Mouse (Mus musculus) heart, postnatal 25 days (tissue): ENCODE data around the gene Heg1. TPM values are rescaled to one million over a fixed set of nuclear protein-coding genes. Genes with fewer than 3 reads are reported as not detected.
A peak's percentile ranks its signal among the peaks of the same experiment; 100 is the strongest.

Source experiments
- DNase-seq: peaks from one replicate; pipeline ENCODE4 v3.0.0; 2022; ENCODE audit warnings: low spot score
- intact Hi-C: fragments of 180-260 bp; cut with DNase I; formaldehyde crosslinking; loops from one replicate; pipeline ENCODE4 v1.15.1; 2025
- total RNA-seq, 2 experiments: library from RNA; stranded (reverse); gene quantifications; 2 replicates each; pipeline ENCODE4 v1.2.3; 2021

The Heg1 gene
- total RNA-seq, 2 experiments from 2014 or later: 155 to 170 TPM

DNA sequence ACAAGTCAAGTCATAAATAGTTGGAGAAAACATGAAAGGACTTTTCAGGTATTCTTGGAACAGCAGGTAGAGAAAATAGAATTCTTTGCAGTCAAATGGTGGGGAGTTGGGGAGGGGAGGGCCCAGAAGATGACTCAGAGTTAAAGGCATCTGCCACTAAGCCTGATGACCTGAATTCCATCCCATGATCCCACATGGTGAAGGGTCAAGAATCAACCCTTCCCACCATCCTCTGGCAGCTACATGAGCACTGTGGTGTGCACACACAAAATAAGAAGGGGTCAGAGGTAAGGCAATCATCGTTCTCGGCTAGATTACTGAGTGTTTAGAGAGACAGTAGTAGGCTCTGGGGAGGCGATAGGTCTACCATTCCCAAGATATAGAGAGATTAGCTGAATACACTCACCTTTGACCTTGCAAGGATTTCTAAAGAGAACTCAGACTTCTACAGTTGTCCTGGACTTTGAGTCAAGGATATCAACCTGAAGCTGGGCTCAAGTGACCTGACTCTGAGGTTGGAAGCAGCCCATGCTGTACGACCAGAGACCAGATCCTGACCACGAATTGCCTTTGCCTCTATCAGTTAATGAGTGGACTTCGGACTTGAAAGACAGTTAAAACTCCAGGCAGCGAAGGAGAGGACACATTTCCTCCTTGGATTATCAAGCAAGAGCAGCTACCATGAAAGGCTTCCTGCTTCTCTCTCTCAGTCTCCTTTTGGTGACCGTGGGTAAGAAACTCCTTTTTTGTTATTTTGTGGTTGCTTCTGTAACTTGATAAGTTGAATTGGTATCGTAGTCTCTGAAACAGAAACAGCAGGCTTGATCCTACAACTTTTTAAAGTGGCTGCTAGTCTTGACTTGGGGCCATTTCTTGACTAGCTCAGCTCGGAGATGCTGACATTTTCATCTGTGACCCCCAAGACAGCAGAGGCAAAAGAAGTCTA is 109.9 kb downstream of the Heg1 start, which contains the start of gene Muc13:
Muc13 (plus strand) TSS at position 192 of the 946 bp plus-strand sequence.
- intact Hi-C loops: no loop called here
- DNase-seq: no peak

DNA sequence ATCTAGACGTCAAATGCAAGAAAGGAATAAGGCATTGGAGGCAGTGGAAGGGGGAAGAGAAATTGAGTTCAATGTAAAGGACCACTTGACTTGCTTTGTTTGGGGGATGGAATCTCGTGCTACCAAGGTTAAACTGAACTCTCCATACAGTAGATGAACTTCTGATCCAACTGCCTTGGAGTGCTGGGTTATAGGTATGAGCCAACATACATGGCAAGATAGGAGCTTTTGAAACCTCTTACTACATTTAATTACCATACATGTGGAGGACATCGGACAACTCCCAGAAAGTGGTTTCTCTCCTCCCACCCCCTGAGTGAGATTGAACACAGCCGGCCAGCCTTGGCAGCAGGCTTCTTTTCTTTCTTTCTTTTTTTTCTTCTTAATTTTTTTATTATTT is 110.9 kb downstream of the Heg1 start:
- intact Hi-C loops: loop anchor here (5.0 kb wide), 1 partner anchor 48 kb away; no protein-coding TSS in a partner anchor
- no peak for DNase-seq

- intact Hi-C loops: loop anchor here (2.0 to 5.0 kb wide), 2 partner anchors 49 to 489 kb away; no protein-coding TSS in a partner anchor
- no peak for DNase-seq
Measured at GRCm38 (mm10) chr16:33795887-33796286, 111.7 kb downstream of the Heg1 start.

- no peak for DNase-seq
- intact Hi-C loops: loop anchor here (2.0 to 5.0 kb wide), 2 partner anchors 49 to 490 kb away; no protein-coding TSS in a partner anchor
Measured at GRCm38 (mm10) chr16:33796756-33797155, 112.6 kb downstream of the Heg1 start.

DNA sequence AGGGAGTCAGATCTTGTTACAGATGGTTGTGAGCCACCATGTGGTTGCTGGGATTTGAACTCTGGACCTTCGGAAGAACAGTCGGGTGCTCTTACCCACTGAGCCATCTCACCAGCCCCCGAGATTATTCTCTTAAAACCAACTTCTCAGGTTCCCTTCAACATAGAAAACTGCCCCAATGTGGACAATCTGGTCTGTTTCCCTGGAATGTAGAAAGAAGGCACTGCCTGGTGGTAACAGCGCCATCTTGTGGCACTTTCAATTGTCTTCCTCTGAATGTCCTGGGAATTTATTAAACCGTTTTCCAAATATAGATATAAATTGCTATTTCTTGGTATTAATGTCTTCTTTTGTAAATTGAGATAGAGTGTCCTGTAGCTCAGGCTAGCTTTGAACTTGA is 113.7 kb downstream of the Heg1 start:
- no peak for DNase-seq

GRCm38 (mm10) chr16:33810002-33810401 is 125.8 kb downstream of the Heg1 start:
- intact Hi-C loops: no loop called here

More for the DNA sequence above, 113.7 kb downstream of the Heg1 start:
- intact Hi-C loops: loop anchor here (2.0 to 5.0 kb wide), 3 partner anchors 51 to 491 kb away; no protein-coding TSS in a partner anchor

DNA sequence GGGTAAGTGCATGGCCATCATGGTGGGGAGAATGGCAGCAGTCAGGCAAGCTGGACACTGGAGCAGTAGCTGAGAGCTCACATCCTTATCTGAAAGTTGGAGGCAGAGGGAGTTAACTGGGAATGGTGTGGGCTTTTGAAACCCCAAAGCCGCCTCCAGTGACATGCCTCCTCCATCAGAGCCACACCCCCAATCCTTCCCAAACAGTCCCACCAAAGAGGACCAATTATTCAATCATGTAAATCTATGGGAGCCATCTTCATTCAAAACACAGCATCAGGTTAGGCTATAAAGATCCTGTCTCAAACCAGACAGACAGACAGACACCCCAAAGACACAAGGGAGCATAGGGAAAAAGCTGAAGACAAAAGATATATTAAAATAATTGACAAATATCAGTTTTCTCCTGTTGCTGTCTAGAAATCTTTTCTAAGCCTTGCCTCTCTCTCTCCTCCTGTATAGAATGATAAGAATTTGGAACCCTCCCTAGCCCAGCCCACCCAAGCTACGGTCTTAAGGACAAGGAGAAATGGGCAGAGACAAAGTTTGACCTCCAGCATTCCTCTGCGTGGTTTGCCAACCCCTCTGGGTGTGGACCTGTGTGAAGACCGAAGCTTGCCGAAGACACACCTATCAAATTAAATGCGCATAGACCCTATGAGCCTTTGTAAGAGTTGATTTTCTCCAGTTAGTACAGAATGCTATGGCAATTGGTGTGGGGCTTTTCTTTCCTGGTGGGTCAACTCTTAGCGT is 134.4 kb downstream of the Heg1 start:
- intact Hi-C loops: no loop called here
- no peak for DNase-seq

More at GRCm38 (mm10) chr16:33810002-33810401, 125.8 kb downstream of the Heg1 start:
- no peak for DNase-seq

DNA sequence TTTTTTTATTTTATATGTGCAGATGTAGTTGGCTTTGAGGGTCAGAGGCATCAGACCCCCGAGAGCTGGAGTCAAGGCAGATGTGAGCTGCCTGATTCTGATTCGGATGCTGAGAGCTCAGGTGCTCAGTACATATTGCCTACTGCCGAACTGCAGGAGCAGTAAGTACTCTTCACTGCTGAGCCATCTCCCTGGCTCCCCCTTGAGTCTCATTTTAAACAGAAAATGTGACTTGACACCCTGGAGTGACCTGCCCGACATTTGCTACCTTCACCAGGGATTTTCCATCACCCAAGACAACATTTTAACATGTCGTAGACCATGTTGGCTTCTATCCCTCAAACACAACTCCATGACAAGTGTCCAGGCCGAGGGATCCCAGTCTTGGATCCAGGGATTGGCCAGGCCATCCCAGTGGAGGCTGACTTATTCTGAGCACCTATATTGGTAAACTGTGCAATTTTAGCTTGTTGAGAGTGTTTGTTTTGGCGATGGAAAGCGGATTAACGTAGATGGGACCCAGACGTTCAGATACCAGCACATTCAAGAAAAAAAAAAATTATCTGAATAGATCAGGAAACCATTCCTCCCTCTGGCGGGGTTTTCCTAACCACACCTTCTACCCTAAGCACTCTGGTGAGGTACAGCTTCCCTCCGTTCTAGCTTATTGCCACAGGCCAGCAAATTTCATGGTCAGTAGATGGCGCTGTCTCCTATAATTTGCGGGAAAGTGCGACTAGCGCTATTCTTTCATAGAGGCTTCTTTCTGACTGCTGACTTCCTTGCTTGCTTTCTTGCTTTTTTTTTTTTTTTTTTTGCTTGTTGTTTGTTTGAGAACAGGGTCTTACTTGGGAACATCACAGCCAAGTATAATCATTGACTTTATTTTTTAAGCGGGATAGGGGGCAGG is 136.4 kb downstream of the Heg1 start:
- peak; percentile 55 for DNase-seq
- intact Hi-C loops: loop anchor here (1.0 to 5.0 kb wide), 3 partner anchors 131 to 292 kb away; no protein-coding TSS in a partner anchor

Other genes with a start within 250 kb of the Heg1 start
- gene Slc12a8, start 167.0 kb upstream of the Heg1 start, total RNA-seq: under 1 TPM; 0.50 to 0.60 TPM
- gene Muc13, start 109.7 kb downstream of the Heg1 start, total RNA-seq: under 1 TPM in 1 of 2 experiments, not detected in 1; 0.10 TPM
- gene Itgb5, start 145.3 kb downstream of the Heg1 start, total RNA-seq: 10 to 100 TPM; 73.9 to 80.2 TPM